Mouse (Mus musculus) embryo, embryonic 11.5 days (tissue): ENCODE measurements around the gene 1700056E22Rik.
A peak's percentile ranks its signal among the peaks of the same experiment; 100 is the strongest.

Source experiments
- DNase-seq: peaks from one replicate; pipeline ENCODE4 v3.0.0-alpha.2; 2012; ENCODE audit warnings: low read depth, low spot score

1700056E22Rik gene

DNA sequence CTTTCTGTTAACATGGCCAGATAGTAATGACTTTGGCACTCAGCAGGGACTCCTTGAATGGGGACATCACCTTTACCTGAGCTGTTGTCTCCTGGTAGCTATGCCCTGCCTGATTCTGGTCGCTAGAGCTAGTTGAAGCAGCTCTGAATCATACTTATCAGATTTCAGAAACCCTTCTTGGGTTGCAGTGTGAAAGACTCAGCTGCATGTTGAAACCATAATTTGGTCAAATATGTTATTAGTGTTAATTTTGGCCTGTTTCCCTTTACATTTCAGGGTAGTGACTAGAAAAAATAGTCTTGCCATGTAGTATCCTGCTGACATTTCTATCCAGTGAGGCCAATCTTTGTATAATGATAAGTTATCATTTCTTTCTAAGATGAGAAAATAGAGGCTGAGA lies 17.2 kb upstream of the 1700056E22Rik start:
- no peak for DNase-seq

DNA sequence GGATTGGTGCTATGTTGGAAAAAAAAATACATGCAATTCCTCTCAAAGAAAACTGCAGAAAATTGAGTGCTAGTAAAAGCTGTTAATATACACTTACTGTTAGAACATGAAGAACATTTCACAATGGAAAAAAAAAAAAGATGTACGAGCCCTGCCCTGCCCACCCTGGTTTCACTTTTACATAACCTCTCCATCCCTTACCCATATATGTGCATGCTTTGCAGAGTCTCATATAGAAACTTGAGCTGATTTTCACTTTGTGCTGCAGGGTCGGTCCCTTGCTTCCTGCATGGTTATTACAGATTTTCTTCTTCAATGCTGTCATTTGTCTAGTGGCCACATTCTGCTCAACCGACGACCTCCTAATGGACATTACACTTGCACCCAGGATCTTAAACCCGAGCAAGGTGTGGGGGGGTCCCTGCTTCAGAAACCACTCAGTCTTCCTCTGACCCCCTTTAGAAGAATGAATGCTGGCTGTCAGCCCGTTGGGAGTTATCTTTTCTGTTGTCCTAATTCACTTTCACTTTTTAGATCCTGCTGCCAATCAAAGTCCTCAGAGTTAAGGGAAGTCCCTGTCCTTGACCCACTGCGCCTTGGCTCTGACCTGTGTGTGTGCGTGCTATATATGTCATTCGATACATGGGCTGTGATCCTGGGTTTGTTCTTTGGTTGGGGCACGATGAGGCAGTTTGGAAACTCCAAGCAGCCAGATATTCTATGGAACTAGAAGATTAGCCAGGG lies 14.7 kb upstream of the 1700056E22Rik start:
- no peak for DNase-seq

DNA sequence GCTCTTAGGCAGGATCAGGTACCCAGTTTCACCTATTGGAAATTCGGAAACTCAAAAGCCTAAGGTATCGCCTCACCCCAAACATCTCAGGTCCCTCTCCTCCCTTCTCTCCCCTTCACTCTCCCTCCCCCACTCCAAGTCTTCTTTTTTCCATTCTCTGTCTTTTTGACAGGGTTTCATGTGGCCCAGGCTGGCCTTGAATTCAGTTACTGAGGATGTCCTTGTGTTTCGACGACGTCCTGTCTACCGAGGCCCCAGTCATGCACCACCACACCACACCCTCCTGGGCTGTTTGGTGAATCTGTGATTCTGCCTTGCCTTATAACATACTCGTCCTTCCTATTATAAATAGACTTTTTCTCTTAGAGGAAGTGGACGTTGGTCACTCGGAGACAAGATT lies 13.7 kb upstream of the 1700056E22Rik start:
- DNase-seq: no peak

DNA sequence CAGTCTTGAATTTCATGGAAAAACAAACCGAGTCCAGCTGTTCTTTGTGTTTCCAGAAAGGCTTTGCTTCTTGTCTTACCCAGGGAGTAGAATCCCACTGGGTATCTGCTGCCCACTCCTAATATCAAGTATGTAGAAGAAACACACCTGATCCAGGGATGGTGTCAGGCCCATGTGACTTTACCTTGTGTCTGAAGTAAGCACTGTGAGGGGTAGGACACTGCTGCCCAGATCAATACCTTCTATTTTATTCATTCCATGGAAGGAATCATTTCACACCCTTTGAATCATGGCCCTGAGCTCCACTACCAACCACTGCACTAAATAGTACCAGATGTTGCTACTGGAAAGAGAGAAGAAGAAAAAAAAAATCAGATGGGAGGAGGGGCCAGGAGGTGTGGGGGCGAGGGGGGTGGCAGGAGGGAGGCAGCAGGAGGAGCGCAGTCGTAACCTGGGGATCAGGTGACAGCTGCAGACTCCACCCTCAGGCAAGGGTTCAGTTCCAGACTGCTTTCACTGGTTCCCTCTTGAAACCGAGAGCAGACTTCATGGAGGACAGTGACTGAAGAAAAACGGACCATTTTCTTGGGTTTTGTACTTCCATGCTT lies 12.1 kb upstream of the 1700056E22Rik start:
- DNase-seq: peak; percentile 27

DNA sequence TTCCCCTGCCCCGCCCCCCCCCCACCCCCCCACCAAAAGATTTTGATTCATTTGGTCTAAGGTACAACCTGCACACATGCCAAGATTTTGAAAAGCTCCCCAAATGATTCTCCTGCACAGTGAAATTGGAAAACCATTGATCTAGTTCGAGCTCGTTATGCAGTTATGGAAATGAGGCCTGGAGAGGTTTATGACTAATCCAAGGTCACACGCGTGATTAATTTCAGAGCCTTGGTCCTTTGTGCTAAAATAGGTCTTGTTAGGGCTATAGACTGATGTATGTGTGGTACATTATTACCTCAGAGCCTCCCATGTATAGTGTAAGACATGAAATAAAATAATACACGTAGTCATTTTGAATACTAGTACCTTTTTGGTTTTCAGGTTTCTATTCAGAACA lies 9.3 kb upstream of the 1700056E22Rik start:
- DNase-seq: no peak

DNA sequence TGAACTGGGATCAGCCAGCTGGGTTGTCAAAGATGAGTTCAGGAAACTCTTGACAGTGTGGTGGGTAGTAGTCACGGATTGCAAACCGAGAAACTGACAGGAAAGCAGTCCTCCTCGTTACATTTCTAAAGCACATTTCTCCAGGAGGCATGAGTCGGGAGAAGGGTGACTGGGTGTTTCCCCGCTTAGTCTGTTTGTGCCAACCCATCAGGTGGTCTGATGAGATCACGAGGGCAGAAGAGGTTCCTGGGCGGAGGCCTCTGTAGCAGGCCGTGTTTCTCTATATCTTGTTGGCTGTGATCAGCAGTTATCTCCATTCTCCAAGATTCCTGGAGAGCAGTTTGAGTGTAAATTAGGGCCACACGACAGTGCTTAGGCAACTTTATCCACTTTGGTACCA lies 8.6 kb upstream of the 1700056E22Rik start:
- no peak for DNase-seq

DNA sequence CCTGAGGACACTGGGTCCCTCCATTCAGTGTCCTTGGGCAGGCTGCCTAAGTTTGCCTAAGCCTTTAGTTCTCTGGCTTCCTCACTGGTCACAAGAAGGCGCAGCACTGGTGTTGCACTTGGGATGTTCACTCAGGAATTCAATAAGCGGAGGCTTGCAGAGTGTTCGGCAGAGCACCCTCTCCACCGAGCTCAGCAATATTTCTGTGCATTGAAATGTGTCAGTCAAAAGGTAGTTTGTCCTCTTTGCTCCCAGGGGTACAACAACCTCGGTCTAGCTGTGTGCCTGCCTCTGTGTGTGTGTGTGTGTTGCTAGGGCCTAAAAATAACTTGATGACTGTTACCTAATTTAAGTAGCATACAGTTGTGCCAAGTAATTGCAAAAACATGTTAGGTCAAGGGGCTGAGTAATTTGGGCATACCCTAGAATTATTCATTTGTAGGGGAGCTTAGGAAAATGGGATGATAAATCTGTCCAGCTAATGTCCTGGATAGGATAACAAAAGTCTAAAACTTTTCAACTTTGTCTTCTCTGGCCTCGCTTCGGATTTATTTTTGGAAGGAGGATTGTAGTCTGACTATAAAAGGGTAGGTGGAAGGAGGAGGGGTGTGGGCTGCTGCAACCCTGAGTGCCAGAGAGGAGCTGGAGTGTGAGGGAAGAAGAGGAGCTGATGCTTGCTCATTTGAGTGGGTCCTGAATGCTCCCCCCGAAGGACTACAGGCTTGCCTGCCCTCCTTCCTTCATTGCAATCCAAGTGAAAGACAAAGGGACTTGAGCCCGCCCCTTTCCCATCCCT lies 7.9 kb upstream of the 1700056E22Rik start:
- DNase-seq: no peak

DNA sequence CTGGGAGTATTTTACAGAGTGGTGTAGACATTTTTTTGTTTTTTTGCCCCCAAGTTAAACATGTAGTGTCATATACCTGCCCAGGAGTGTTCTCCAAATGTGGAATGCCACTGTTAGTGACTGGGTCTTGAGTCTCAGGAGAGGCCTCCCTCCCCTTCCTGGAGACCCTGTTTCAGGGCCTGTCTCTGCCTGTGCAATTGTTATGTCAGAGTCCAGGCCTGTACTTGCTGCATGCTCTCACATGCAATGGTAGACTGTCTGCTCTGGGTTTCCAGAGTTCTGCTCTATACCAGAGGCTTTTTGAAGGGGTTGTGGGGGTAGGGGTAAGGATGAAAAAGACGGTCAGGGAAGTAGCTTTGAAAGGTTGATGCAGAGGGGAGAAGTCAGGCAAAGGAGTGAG lies 6.8 kb upstream of the 1700056E22Rik start:
- DNase-seq: no peak

DNA sequence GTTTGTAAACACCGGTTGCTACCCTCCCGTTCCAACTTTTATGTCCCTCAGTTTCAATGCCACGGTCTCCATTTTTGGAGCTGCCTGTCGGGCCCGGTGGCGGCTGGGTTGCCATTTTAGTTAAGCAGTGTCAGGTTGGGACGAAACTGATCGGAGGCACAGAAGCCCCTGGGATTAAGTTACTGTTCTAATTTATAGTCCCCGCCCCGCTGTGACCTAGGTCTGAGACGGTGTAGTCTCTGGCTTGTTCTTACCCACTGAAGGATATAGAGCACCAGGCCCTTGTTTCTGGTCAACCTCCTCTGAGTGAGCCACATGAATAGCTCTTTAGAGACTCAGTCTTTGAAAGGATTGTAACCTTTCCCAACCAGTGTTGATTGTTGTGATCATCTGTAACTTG lies 6.1 kb upstream of the 1700056E22Rik start:
- DNase-seq: no peak

DNA sequence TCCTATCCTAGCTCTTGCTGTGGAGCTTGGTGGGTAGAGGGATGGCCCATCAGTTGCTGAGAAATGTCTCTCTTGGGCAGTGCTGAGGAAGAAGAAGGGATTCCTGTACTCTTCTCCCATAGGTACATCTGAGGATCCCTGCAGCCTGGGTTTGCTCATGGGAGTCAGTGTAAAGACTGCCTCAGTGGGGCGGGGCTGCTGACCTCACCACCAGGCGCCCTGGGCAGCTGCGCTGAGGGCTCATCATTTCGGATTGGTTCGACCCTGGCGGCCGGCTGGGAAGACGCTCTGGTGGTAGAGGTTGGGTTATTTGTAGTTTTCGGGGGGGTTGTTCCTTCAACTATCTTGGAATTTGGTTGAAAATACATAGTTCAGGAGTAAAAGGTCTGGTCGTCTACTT lies 5.2 kb upstream of the 1700056E22Rik start:
- no peak for DNase-seq

DNA sequence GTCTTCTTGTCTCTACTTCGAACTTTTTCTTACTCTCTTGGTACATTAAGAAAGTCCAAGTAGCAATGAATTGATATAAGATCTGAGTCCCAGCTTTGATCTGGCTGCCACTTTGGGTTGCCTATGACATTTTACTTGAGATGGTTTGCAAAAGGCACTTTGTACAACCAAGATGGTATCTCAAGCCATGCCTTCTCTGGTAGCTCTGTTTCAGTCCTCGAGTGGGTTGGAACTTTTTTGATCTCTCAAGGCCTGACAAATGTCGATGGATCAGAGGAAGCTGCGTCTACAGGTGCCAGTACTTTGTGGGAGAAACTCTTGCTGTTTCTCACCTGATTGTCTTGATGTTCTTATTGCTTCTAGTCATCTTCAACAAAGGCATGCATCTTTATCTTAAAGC lies 3.7 kb upstream of the 1700056E22Rik start:
- DNase-seq: no peak

DNA sequence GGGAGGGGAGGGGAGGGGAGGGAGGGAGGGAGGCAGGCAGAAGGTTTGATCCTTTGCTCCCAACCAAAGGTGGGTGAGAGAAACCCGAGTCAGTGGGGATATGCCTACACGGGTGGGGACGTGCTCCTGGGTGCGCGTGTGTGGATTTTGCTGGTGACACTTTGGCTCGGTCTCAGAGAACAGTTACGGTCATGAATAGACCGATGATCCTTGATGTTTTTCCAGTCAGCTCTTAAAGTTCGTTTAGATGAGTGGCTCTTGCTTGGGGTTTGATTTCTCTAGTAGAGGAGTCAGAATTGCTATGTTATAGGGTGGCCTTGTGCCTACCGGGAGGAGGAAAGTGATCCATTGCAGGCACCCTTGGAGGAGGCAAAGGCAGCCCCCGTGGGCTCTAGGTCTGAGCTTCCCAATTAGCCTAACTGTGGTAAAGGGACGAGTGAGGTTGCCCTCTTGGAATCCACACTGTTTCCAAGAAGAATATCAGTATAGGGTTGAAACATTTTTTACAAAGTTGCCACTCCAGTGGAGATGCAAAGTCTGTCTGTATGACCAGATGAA lies 1.3 kb upstream of the 1700056E22Rik start:
- DNase-seq: no peak

DNA sequence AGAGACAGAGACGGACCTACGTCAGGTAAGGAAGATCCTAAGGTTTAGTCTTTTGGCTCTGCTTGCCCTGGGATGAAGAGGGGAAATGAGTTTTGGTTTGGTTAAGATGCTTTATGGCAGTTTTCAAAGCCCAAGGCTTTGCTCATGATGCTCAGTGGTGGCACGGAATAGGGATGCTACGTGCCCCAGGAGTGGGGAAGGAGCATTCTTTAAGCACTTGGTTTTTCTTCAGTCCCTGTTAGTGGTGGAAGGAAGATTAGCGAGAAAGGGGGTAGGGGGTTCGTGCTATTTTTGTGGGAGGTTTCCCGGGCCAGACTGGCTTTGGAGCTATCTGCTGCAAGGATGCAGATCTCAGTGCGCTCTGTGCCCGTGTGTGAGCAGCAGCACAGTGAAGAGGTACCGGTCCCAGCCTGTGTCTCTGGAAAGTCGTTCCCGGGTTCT lies 660 bp upstream of the 1700056E22Rik start:
- no peak for DNase-seq

DNA sequence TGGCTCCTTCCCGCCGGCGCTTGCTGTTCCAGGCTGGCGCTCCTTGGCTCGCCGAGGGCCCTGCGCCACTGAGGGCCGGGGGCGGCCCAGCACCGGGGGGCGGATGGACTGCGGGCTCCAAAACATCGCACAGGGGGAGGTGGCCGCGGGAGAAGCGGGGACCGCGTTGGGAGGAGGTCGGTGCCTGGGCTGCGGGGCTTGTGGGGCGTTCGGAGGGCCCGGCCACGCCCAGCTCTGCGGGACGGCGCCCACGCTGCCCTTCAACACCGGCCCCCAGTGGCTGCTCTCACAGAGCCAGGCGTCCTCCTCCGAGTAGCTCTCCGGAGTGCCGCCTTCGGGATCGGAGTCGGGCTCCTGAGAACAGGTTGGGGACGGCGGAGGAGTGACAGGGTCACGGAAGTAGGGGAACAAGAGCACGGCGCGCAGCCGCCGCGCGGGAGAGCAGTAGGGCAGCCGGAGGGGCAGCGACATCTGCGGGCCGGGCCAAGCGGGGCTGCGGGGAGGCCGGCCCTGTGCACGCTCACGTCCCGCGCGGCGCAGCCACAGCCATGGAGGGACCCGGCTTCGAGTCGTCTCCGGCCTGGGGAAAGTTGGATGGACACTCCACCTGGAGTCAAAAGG lies 601 bp downstream of the 1700056E22Rik start:
- peak; percentile 23 for DNase-seq

DNA sequence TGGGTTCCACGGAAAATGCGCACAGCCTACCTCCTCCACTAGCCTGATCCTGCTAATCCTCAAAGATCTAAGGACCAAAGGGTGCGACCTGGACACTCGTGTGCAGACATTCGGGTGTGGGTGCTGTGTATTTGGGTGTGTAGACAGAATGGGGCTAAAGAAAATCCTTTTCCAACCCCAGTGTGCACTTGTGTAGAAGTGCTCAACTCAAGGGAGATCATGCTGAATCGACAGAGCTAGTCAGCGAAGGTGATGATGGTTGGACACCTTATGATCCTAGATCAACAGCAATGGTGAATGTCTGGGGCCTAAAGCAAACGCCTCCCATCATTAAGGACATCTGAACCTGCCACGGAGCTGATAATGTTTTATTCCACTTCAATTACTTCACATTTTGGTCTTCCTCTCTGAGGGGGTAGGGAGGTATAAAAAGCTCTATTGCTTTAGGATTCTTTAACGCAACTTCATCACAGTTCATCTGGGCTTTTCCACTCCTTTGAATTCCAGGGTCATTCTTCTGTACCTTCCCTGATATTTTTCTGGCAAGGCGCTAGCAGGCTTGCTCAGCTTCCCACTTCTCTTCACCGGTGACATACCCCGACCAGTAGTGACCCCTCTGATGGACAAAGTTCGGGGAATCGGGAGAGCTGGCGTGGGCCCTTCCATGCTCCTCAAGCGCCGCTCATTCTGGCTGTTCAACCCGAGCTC lies 1.3 kb downstream of the 1700056E22Rik start:
- DNase-seq: no peak

DNA sequence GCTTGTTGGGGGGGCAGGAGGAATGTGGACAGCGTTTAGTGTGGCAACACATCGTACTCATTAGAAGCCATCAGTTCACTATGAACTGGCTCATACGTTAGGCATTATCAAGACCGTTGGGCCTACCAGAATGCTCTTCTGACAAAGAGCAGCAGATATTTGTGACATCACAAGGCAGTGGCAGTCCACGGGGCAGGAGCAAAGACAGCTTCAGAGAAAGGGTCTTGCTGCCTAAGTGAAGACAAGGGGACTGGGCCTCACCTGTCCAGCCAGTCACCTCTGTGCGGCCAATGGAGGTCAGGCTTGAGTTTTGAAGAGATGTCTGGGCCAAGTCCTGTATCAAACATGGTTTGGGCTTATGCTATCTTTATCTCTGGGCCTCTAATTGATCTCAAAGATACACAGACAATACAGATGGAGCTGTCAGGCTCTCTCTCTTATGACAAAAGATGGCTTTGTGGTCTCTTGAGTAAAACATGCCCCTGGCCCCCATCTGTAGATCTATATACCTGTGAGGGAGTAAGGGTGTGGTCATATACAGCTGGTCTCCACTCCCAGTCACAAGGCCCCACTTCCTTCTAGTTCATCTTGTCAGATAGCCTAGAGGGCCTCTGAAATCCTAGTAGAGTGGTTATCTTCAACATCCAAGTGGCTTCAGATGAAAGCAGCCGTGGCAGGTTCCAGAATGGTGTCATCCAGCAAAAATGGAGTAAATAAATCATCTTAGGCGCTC lies 3.9 kb downstream of the 1700056E22Rik start:
- DNase-seq: no peak

DNA sequence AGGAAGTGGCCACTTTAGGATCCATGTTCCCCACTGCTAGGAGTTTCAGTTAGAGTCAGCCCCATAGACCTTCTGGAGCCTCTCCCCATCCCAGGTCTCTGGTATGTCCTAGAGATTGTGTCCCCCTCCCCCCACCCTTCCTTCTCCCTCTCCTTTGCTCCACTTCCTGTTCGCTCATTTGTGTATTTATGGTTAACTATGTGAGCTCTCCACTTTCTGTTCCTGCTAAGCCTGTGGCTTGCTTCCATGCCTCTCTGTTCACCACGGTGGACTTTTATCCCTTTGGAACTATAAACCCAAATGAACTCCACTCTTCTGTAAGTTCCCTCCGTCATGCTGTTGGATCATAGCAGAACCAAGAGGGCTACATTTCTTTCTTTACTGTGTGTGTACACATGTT lies 7.1 kb downstream of the 1700056E22Rik start:
- DNase-seq: no peak

DNA sequence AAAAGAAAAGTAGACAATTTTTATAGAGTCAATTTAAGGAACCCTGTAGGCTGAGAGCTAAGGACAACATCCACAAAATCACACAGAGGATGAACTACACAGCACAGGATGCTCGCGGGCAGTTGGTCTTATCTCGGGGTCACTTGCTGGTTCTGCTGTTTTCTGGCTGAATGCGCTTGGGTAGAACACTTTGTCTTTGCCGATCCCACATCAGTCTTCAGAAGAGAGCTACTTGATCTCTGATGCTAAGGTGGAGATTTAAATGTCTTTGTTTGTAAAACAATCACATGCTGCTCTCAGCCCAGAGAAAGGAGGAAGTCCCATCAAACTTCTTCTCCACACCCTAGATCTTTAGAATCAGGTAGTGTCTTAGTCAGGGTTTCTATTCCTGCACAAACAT lies 9.0 kb downstream of the 1700056E22Rik start:
- DNase-seq: no peak

DNA sequence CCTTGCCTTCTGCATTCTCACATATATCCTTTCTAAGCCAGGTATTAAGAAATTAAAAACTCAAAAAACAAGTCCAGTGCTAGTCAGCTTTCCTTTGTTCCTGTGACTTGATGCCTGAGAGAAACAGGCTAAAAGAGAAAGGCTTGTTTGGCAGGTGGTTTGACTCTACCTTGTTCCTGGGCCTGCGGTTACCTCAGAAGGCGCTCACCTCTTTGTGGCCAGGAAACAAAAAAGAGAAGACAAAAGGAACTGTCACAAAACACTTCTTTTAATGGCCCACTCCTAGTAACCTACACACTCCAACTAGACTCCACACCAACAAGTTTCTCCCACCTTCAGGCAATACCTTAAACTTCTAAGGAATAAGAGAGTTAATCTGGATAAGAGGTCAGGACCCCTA lies 9.5 kb downstream of the 1700056E22Rik start:
- no peak for DNase-seq

DNA sequence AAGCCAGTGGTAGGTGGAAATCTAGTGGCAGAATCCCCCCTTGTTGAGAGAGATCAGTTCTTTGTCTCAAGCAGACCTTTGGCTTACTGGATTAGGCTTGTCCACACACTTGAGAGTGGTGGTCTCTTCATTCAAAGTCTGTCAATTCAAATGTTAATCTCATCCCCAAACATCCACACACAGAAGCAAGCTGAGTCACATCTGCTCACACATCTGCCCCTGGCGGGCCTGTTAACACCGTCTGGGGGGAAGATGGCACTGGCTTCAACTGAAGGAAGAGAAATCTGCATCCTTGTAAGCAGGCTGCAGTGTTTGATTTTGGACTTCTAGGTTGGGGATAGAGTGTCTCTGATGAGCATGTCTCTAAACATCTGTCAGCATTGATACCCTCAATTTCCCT lies 10.1 kb downstream of the 1700056E22Rik start:
- no peak for DNase-seq

DNA sequence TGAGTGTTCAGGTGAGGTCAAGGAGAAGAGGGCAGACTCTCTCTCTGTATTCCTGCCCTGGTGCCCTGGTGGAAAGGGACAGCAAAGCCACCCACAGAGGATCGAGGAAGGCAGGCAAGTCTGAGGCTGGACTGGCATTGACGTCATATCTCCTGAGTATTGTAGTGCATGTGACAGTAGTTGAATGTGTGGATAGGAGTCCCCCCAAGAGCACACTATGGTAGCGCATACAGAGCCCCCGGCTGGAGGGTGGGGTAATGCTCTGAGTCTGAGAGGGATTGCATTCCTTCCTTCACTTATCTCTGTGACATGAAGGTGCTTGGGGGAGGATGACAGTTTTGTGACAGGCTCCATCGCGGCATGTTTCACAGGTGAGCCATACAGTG lies 14.4 kb downstream of the 1700056E22Rik start:
- DNase-seq: no peak
